Comparison of ENCODE assay signal across 30 mouse cellular contexts in the genomic region with DNA sequence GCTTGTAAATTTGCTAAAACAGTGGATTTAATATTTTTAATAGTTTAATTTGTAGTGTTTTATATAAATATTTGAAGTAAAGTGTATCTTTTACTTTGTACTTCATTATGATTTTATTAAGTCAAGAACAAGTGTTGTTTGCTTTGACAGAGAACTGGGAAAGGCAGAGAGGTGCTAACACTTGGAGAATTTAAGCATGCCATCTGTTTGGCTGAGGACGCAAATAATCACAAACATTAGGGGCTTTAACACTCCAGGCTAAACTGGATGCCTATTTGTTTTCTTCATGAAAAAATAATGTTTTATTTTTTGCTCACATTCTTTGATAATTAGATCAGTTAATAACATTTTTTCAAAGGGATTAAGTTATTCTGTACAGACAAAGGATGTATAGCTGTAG.
DNase-seq lines count a peak whose midpoint lies in the region; ATAC-seq and TF ChIP-seq lines count a peak whose summit lies in the region.
"Had no signal": no experiment of that assay in that cellular context is flagged by ENCODE, and none has a peak within 500 bp of the region (broad histone marks: within the 10 kb centered on the region; RNA-seq: fewer than 3 reads in every experiment).

No protein-coding gene starts in this region.

- no peaks in the 10 kb centered on the region for H3K36me3 ChIP-seq in forebrain, embryonic 13.5 days (ENCODE audit: poor library complexity, severe bottlenecking)
- no peaks in the 10 kb centered on the region for H3K36me3 ChIP-seq in forebrain, embryonic 10.5 days (replicated peaks)
- no peaks in the 10 kb centered on the region for H3K36me3 ChIP-seq in hindbrain, postnatal 0 days (ENCODE audit: insufficient read depth, low read length)
- H3K36me3 ChIP-seq in hindbrain, embryonic 11.5 days (ENCODE audit: control insufficient read depth, insufficient read depth, low read length) = no peaks in the 10 kb centered on the region
- H3K36me3 ChIP-seq: embryonic facial prominence, embryonic 10.5 days; embryonic facial prominence, embryonic 13.5 days; G1E; hindbrain, embryonic 13.5 days had no signal

- no peak overlapping the region for H3K4me2 ChIP-seq in forebrain, embryonic 13.5 days
- H3K4me2 ChIP-seq in hindbrain, postnatal 0 days (ENCODE audit: low read depth, low read length) = no peak overlapping the region
- no peak overlapping the region for H3K4me2 ChIP-seq in hindbrain, embryonic 11.5 days (replicated peaks; ENCODE audit: low read depth, low read length)
- H3K4me2 ChIP-seq: embryonic facial prominence, embryonic 13.5 days; heart, embryonic 11.5 days; hindbrain, embryonic 13.5 days had no signal

- intact Hi-C loops in left cerebral cortex, adult 2 months (cut with DNase I) = no loop called here

- H3K4me3 ChIP-seq in forebrain, embryonic 13.5 days = no peak overlapping the region
- H3K4me3 ChIP-seq in forebrain, embryonic 10.5 days = no peak overlapping the region
- H3K4me3 ChIP-seq in hindbrain, postnatal 0 days (ENCODE audit: low read length) = no peak overlapping the region
- H3K4me3 ChIP-seq in hindbrain, embryonic 11.5 days (ENCODE audit: low read depth, low read length) = no peak overlapping the region
- H3K4me3 ChIP-seq in left cerebral cortex, adult 2 months = no peak overlapping the region
- H3K4me3 ChIP-seq: embryonic facial prominence, embryonic 10.5 days; embryonic facial prominence, embryonic 13.5 days; erythroblast, embryonic 14.5 days; gastrocnemius, adult 2 months; hindbrain, embryonic 13.5 days had no signal

- no peak for TF ChIP-seq CTCF in hindbrain, postnatal 0 days (IDR thresholded peaks at IDR 0.05; ENCODE audit: low read depth)
- TF ChIP-seq CTCF in left cerebral cortex, adult 2 months (IDR thresholded peaks at IDR 0.05) = no peak

- DNase-seq in forebrain, embryonic 10.5 days (ENCODE audit: extremely low spot score, low spot score) = no peak
- peak; percentile 10 for DNase-seq in hindbrain, postnatal 0 days (ENCODE audit: low spot score)
- no peak for DNase-seq in hindbrain, embryonic 11.5 days (ENCODE audit: low spot score)
- peak; percentile 9 for DNase-seq in brain, adult 2 months (ENCODE audit: low read depth, low spot score)
- peak; percentile 36 for DNase-seq in brain, embryonic 18.5 days (ENCODE audit: low read depth, low spot score)
- DNase-seq in left cerebral cortex, adult 2 months (ENCODE audit: extremely low spot score in 1 of 2, low spot score in 2 of 2) = no peak
- DNase-seq in T-cell, adult 2 months (ENCODE audit: low spot score) = no peak
- DNase-seq: adrenal gland, adult 8-10 months; adrenal gland, postnatal 25 days; B cell, adult 2 months; cerebellum, adult 11-12 months; cerebellum, adult 8-10 months; cerebellum, postnatal 25 days; gastrocnemius, adult 2 months; gastrocnemius, postnatal 14 days; heart, adult 11 months; kidney, adult 18-20 months; kidney, adult 9 months had no signal

- ATAC-seq in forebrain, embryonic 13.5 days = peak; percentile 77; the same call in 1 of the 2 replicates
- ATAC-seq in hindbrain, postnatal 0 days = no peak
- no peak for ATAC-seq in hindbrain, embryonic 11.5 days (ENCODE audit: low FRiP score)
- ATAC-seq: activated CD4-positive, CD25-positive, alpha-beta regulatory T cell, adult 4 months; hindbrain, embryonic 16.5 days; inflammation-experienced regulatory T-cells, adult 6 months; intestine, embryonic 16.5 days had no signal

- no peaks in the 10 kb centered on the region for H3K4me1 ChIP-seq in forebrain, embryonic 13.5 days
- no peaks in the 10 kb centered on the region for H3K4me1 ChIP-seq in forebrain, embryonic 10.5 days
- no peaks in the 10 kb centered on the region for H3K4me1 ChIP-seq in hindbrain, postnatal 0 days (ENCODE audit: insufficient read depth, low read length)
- H3K4me1 ChIP-seq in hindbrain, embryonic 11.5 days (replicated peaks; ENCODE audit: control insufficient read depth, insufficient read depth, low read length) = no peaks in the 10 kb centered on the region
- H3K4me1 ChIP-seq: embryonic facial prominence, embryonic 10.5 days; embryonic facial prominence, embryonic 13.5 days; hindbrain, embryonic 13.5 days had no signal

- H3K9me3 ChIP-seq in forebrain, embryonic 13.5 days (replicated peaks) = no peaks in the 10 kb centered on the region
- H3K9me3 ChIP-seq in forebrain, embryonic 10.5 days = no peaks in the 10 kb centered on the region
- no peaks in the 10 kb centered on the region for H3K9me3 ChIP-seq in hindbrain, postnatal 0 days (ENCODE audit: low read length)
- no peaks in the 10 kb centered on the region for H3K9me3 ChIP-seq in hindbrain, embryonic 11.5 days (ENCODE audit: control insufficient read depth, low read length)
- H3K9me3 ChIP-seq: embryonic facial prominence, embryonic 10.5 days; embryonic facial prominence, embryonic 13.5 days; hindbrain, embryonic 13.5 days had no signal

- H3K9ac ChIP-seq in forebrain, embryonic 13.5 days = no peak overlapping the region
- H3K9ac ChIP-seq in hindbrain, postnatal 0 days (replicated peaks; ENCODE audit: low read length) = no peak overlapping the region
- H3K9ac ChIP-seq in hindbrain, embryonic 11.5 days (ENCODE audit: low read depth, low read length) = no peak overlapping the region
- H3K9ac ChIP-seq: embryonic facial prominence, embryonic 13.5 days; hindbrain, embryonic 13.5 days had no signal

- WGBS in forebrain, embryonic 13.5 days = 48% methylated on average over 1 of the region's 1 CpGs
- 86% methylated on average over 1 of the region's 1 CpGs for WGBS in forebrain, embryonic 10.5 days
- 69% methylated on average over 1 of the region's 1 CpGs for WGBS in hindbrain, postnatal 0 days
- WGBS in hindbrain, embryonic 11.5 days = 83% methylated on average over 1 of the region's 1 CpGs

- no peaks in the 10 kb centered on the region for H3K27me3 ChIP-seq in forebrain, embryonic 13.5 days
- H3K27me3 ChIP-seq in forebrain, embryonic 10.5 days (ENCODE audit: poor library complexity, severe bottlenecking) = no peaks in the 10 kb centered on the region
- H3K27me3 ChIP-seq in hindbrain, postnatal 0 days (ENCODE audit: insufficient read depth, low read length) = no peaks in the 10 kb centered on the region
- H3K27me3 ChIP-seq in hindbrain, embryonic 11.5 days (ENCODE audit: control insufficient read depth, insufficient read depth, low read length) = no peaks in the 10 kb centered on the region
- H3K27me3 ChIP-seq: CH12.LX; embryonic facial prominence, embryonic 13.5 days; hindbrain, embryonic 13.5 days had no signal

- H3K27ac ChIP-seq in forebrain, embryonic 13.5 days = no peak overlapping the region
- H3K27ac ChIP-seq in forebrain, embryonic 10.5 days = no peak overlapping the region
- H3K27ac ChIP-seq in hindbrain, postnatal 0 days = no peak overlapping the region
- no peak overlapping the region for H3K27ac ChIP-seq in hindbrain, embryonic 11.5 days (ENCODE audit: low read depth, low read length)
- H3K27ac ChIP-seq in left cerebral cortex, adult 2 months = no peak overlapping the region
- H3K27ac ChIP-seq: embryonic facial prominence, embryonic 10.5 days; embryonic facial prominence, embryonic 13.5 days; gastrocnemius, adult 2 months; hindbrain, embryonic 13.5 days had no signal

Comparison
In these comparisons a context has a peak if more than half of its experiments do, and no peak if none do; other contexts are left out.
1. DNase-seq: peak in hindbrain, postnatal 0 days (single experiment), brain, adult 2 months (single experiment) and brain, embryonic 18.5 days (single experiment); none in forebrain, embryonic 10.5 days (single experiment), hindbrain, embryonic 11.5 days (single experiment), left cerebral cortex, adult 2 months (0 of 2) and T-cell, adult 2 months (single experiment).